ENCODE assay signal across 13 mouse cellular contexts in genomic region chr8:47173823-47174222, GRCm38 (mm10).
"Had no signal": no experiment of that assay in that cellular context is flagged by ENCODE, and none has a peak within 500 bp of the region (broad histone marks: within the 10 kb centered on the region; RNA-seq: fewer than 3 reads in every experiment).

No protein-coding gene starts in this region.

- H3K36me3 ChIP-seq: midbrain, embryonic 13.5 days; neural tube, embryonic 15.5 days; stomach, embryonic 15.5 days had no signal

- H3K4me1 ChIP-seq: stomach, embryonic 15.5 days had no signal

- H3K9me3 ChIP-seq: neural tube, embryonic 15.5 days; stomach, embryonic 15.5 days had no signal

- DNase-seq: kidney, adult 11 months; kidney, adult 9 months; kidney, postnatal 14 days; left cerebral cortex, postnatal 4 days; liver; lung, adult 18-20 months; lung, postnatal 36 days; thymus, postnatal 4 days had no signal

- H3K27me3 ChIP-seq: midbrain, embryonic 13.5 days; neural tube, embryonic 15.5 days; stomach, embryonic 15.5 days had no signal

- H3K9ac ChIP-seq: liver, embryonic 14.5 days; midbrain, embryonic 13.5 days; neural tube, embryonic 15.5 days; stomach, embryonic 15.5 days had no signal

- H3K4me3 ChIP-seq: midbrain, embryonic 13.5 days; neural tube, embryonic 15.5 days; stomach, embryonic 15.5 days had no signal

- ATAC-seq: lung, postnatal 0 days; midbrain, embryonic 13.5 days had no signal

- H3K4me2 ChIP-seq: midbrain, embryonic 13.5 days; neural tube, embryonic 15.5 days; stomach, embryonic 15.5 days had no signal

- H3K27ac ChIP-seq: liver, embryonic 14.5 days; midbrain, embryonic 13.5 days; neural tube, embryonic 15.5 days; stomach, embryonic 15.5 days had no signal
